18 mouse cellular contexts compared by ENCODE assay signal in the genomic region with DNA sequence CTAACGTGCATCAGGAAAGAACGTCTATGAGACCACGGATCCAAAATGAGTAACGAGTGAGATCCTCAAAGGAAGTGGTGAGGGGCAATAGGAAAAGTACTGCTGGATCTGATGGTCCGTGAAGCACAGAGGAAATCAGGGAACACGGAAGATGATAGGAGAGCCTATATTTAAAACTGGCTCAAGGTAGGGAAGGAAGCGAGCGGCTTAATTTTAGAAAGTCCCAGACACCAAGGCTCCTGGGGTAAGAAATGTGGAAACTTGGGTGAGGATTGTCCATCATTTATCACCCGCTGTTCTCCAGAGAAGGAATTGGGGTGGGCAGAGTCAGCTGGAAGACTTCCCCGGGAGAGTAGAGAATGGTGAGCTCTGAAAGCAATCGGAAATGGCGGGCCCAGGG.
DNase-seq lines count a peak whose midpoint lies in the region; ATAC-seq and TF ChIP-seq lines count a peak whose summit lies in the region.
"Had no signal": no experiment of that assay in that cellular context is flagged by ENCODE, and none has a peak within 500 bp of the region (broad histone marks: within the 10 kb centered on the region; RNA-seq: fewer than 3 reads in every experiment).

No protein-coding gene starts in this region.

- no peak overlapping the region for H3K27ac ChIP-seq in liver, embryonic 16.5 days (ENCODE audit: low read length)
- H3K27ac ChIP-seq in liver, embryonic 12.5 days: no peak overlapping the region
- H3K27ac ChIP-seq in kidney, postnatal 0 days: peak overlapping the region; percentile 25; the same call in 1 of the 2 replicates
- no peak overlapping the region for H3K27ac ChIP-seq in forebrain, postnatal 0 days (ENCODE audit: low read depth, low read length)
- H3K27ac ChIP-seq: embryonic facial prominence, embryonic 10.5 days; forebrain, embryonic 15.5 days; heart, embryonic 10.5 days; hindbrain, embryonic 12.5 days; midbrain, embryonic 12.5 days had no signal

- H3K36me3 ChIP-seq in liver, embryonic 16.5 days (ENCODE audit: control insufficient read depth, insufficient read depth): no peaks in the 10 kb centered on the region
- no peaks in the 10 kb centered on the region for H3K36me3 ChIP-seq in liver, embryonic 12.5 days
- H3K36me3 ChIP-seq in kidney, postnatal 0 days (ENCODE audit: insufficient read depth, low read length): no peaks in the 10 kb centered on the region
- no peaks in the 10 kb centered on the region for H3K36me3 ChIP-seq in forebrain, postnatal 0 days (ENCODE audit: insufficient read depth)
- H3K36me3 ChIP-seq: embryonic facial prominence, embryonic 10.5 days; forebrain, embryonic 15.5 days; heart, embryonic 10.5 days; hindbrain, embryonic 12.5 days; midbrain, embryonic 12.5 days had no signal

- WGBS in liver, embryonic 16.5 days (ENCODE audit: insufficient replicate concordance): 66% methylated on average over 12 of the region's 12 CpGs
- 63% methylated on average over 12 of the region's 12 CpGs for WGBS in liver, embryonic 12.5 days (ENCODE audit: insufficient replicate concordance)
- WGBS in kidney, postnatal 0 days: 76% methylated on average over 12 of the region's 12 CpGs
- WGBS in forebrain, postnatal 0 days: 87% methylated on average over 12 of the region's 12 CpGs

- peak; percentile 30; the same call in 1 of the 2 replicates for ATAC-seq in liver, embryonic 16.5 days (ENCODE audit: low read depth)
- no peak for ATAC-seq in liver, embryonic 12.5 days
- no peak for ATAC-seq in kidney, postnatal 0 days (replicated peaks; ENCODE audit: low FRiP score, low read depth)
- ATAC-seq in forebrain, postnatal 0 days: no peak
- ATAC-seq: forebrain, embryonic 15.5 days; intestine, postnatal 0 days had no signal

- H3K9ac ChIP-seq in liver, embryonic 16.5 days (ENCODE audit: low read depth, low read length): no peak overlapping the region
- no peak overlapping the region for H3K9ac ChIP-seq in liver, embryonic 12.5 days
- no peak overlapping the region for H3K9ac ChIP-seq in kidney, postnatal 0 days (ENCODE audit: low read depth, low read length)
- no peak overlapping the region for H3K9ac ChIP-seq in forebrain, postnatal 0 days
- H3K9ac ChIP-seq: forebrain, embryonic 15.5 days; hindbrain, embryonic 12.5 days; lung, embryonic 14.5 days; midbrain, embryonic 12.5 days had no signal

- H3K4me3 ChIP-seq in liver, embryonic 16.5 days (ENCODE audit: low read depth, low read length): no peak overlapping the region
- no peak overlapping the region for H3K4me3 ChIP-seq in liver, embryonic 12.5 days
- no peak overlapping the region for H3K4me3 ChIP-seq in kidney, postnatal 0 days (replicated peaks; ENCODE audit: low read depth, low read length)
- H3K4me3 ChIP-seq in forebrain, postnatal 0 days (ENCODE audit: low read depth, low read length): no peak overlapping the region
- H3K4me3 ChIP-seq: embryonic facial prominence, embryonic 10.5 days; forebrain, embryonic 15.5 days; heart, embryonic 10.5 days; hindbrain, embryonic 12.5 days; midbrain, embryonic 12.5 days had no signal

- H3K9me3 ChIP-seq in liver, embryonic 16.5 days (replicated peaks; ENCODE audit: control insufficient read depth, low read length): no peaks in the 10 kb centered on the region
- H3K9me3 ChIP-seq in liver, embryonic 12.5 days (replicated peaks): no peaks in the 10 kb centered on the region
- no peaks in the 10 kb centered on the region for H3K9me3 ChIP-seq in kidney, postnatal 0 days (replicated peaks; ENCODE audit: low read length)
- H3K9me3 ChIP-seq in forebrain, postnatal 0 days (ENCODE audit: low read length): no peaks in the 10 kb centered on the region
- H3K9me3 ChIP-seq: embryonic facial prominence, embryonic 10.5 days; forebrain, embryonic 15.5 days; heart, embryonic 10.5 days; hindbrain, embryonic 12.5 days; midbrain, embryonic 12.5 days had no signal

- TF ChIP-seq CTCF in kidney, postnatal 0 days (IDR thresholded peaks at IDR 0.05; ENCODE audit: low read depth): no peak
- no peak for TF ChIP-seq CTCF in forebrain, postnatal 0 days (IDR thresholded peaks at IDR 0.05; ENCODE audit: low read depth)

- H3K4me1 ChIP-seq in liver, embryonic 16.5 days (ENCODE audit: control insufficient read depth, low read depth, low read length): no peaks in the 10 kb centered on the region
- H3K4me1 ChIP-seq in liver, embryonic 12.5 days: peaks cover 9% of the 10 kb centered on the region; the same call in 1 of the 2 replicates
- H3K4me1 ChIP-seq in kidney, postnatal 0 days (replicated peaks; ENCODE audit: insufficient read depth, low read length): no peaks in the 10 kb centered on the region
- H3K4me1 ChIP-seq in forebrain, postnatal 0 days (ENCODE audit: insufficient read depth): no peaks in the 10 kb centered on the region
- H3K4me1 ChIP-seq: forebrain, embryonic 15.5 days; hindbrain, embryonic 12.5 days; midbrain, embryonic 12.5 days had no signal

- no peak overlapping the region for H3K4me2 ChIP-seq in liver, embryonic 16.5 days (ENCODE audit: low read depth, low read length)
- H3K4me2 ChIP-seq in liver, embryonic 12.5 days: no peak overlapping the region
- no peak overlapping the region for H3K4me2 ChIP-seq in kidney, postnatal 0 days (ENCODE audit: low read length)
- H3K4me2 ChIP-seq in forebrain, postnatal 0 days (ENCODE audit: low read depth): no peak overlapping the region
- H3K4me2 ChIP-seq: forebrain, embryonic 15.5 days; hindbrain, embryonic 12.5 days; lung, embryonic 14.5 days; midbrain, embryonic 12.5 days had no signal

- DNase-seq in heart, adult 8-10 months (ENCODE audit: low spot score): peak; percentile 61
- no peak for DNase-seq in heart, postnatal 4 days
- peak; percentile 12 for DNase-seq in kidney, postnatal 0 days (ENCODE audit: low spot score)
- peak; percentile 30 to 72 for DNase-seq in kidney, postnatal 36 days
- DNase-seq in forebrain, postnatal 0 days: no peak
- DNase-seq: adrenal gland, postnatal 25 days; cerebellum, adult 9-10 months; gastrocnemius, postnatal 14 days; layer of hippocampus, postnatal 36 days; lung, embryonic 14.5 days had no signal

- no peaks in the 10 kb centered on the region for H3K27me3 ChIP-seq in liver, embryonic 16.5 days (ENCODE audit: control insufficient read depth, insufficient read depth, low read depth, low read length)
- H3K27me3 ChIP-seq in liver, embryonic 12.5 days (replicated peaks): no peaks in the 10 kb centered on the region
- no peaks in the 10 kb centered on the region for H3K27me3 ChIP-seq in kidney, postnatal 0 days (ENCODE audit: insufficient read depth, low read length)
- no peaks in the 10 kb centered on the region for H3K27me3 ChIP-seq in forebrain, postnatal 0 days (ENCODE audit: insufficient read depth, low read length)
- H3K27me3 ChIP-seq: forebrain, embryonic 15.5 days; hindbrain, embryonic 12.5 days; midbrain, embryonic 12.5 days had no signal

Comparison
In these comparisons a context has a peak if more than half of its experiments do, and no peak if none do; other contexts are left out.
1. DNase-seq: peak in heart, adult 8-10 months (single experiment), kidney, postnatal 0 days (single experiment) and kidney, postnatal 36 days (2 of 2); none in heart, postnatal 4 days (single experiment) and forebrain, postnatal 0 days (single experiment).